Mouse (Mus musculus) heart, embryonic 15.5 days (tissue): ENCODE data around the gene Uqcc1. TPM values are rescaled to one million over a fixed set of nuclear protein-coding genes. Genes with fewer than 3 reads are reported as not detected.

Experiments
- ATAC-seq: fragments of 200-750 bp; cut with Nextera tagmentation; replicated peaks from 2 replicates; pipeline ENCODE4 v1.8.0; 2017; ENCODE audit warnings: low read depth, moderate TSS enrichment; ENCODE audit not compliant: insufficient number of reproducible peaks, insufficient read depth, low FRiP score
- H3K27ac ChIP-seq: fragments of 300-500 bp; sonication (generic); 2 replicates; pipeline ENCODE4 v1.5.1; 2015; ENCODE audit warnings: mild to moderate bottlenecking, inconsistent platforms
- H3K27me3 ChIP-seq: fragments of 300-500 bp; sonication (generic); 2 replicates; pipeline ENCODE4 v1.6.1; 2015; ENCODE audit warnings: inconsistent platforms
- H3K36me3 ChIP-seq: fragments of 300-500 bp; sonication (generic); 2 replicates; pipeline ENCODE4 v1.6.1; 2015; ENCODE audit warnings: mild to moderate bottlenecking, inconsistent platforms
- H3K4me1 ChIP-seq: fragments of 300-500 bp; sonication (generic); replicated peaks from 2 replicates; pipeline ENCODE4 v1.6.1; 2015; ENCODE audit warnings: inconsistent platforms
- H3K4me2 ChIP-seq: fragments of 300-500 bp; sonication (generic); 2 replicates; pipeline ENCODE4 v1.6.1; 2015; ENCODE audit warnings: inconsistent platforms, mild to moderate bottlenecking, moderate library complexity
- H3K4me3 ChIP-seq: fragments of 300-500 bp; sonication (generic); 2 replicates; pipeline ENCODE4 v1.5.1; 2015; ENCODE audit warnings: mild to moderate bottlenecking, inconsistent platforms
- H3K9ac ChIP-seq: fragments of 300-500 bp; sonication (generic); 2 replicates; pipeline ENCODE4 v1.6.1; 2015; ENCODE audit warnings: mild to moderate bottlenecking, inconsistent platforms
- H3K9me3 ChIP-seq: fragments of 300-500 bp; sonication (generic); replicated peaks from 2 replicates; pipeline ENCODE4 v1.6.1; 2016; ENCODE audit warnings: inconsistent platforms
- WGBS: fragments of 180-500 bp; shearing (Covaris S2); methylation state at CpG from one replicate; pipeline ENCODE4 v1.1.7; 2015; ENCODE audit warnings: mixed read lengths; 5-methylcytosine and 5-hydroxymethylcytosine counted together
- polyA plus RNA-seq: library from polyadenylated mRNA; unstranded; fragments of >200 nt; fragmentation: Nextera tagmentation; extraction: Ambion mirVana; gene quantifications from 2 replicates; pipeline ENCODE4 v1.2.1, GENCODE M21; 2015

The Uqcc1 gene
- polyA plus RNA-seq, result 114 and 134 TPM in 2 replicates

DNA sequence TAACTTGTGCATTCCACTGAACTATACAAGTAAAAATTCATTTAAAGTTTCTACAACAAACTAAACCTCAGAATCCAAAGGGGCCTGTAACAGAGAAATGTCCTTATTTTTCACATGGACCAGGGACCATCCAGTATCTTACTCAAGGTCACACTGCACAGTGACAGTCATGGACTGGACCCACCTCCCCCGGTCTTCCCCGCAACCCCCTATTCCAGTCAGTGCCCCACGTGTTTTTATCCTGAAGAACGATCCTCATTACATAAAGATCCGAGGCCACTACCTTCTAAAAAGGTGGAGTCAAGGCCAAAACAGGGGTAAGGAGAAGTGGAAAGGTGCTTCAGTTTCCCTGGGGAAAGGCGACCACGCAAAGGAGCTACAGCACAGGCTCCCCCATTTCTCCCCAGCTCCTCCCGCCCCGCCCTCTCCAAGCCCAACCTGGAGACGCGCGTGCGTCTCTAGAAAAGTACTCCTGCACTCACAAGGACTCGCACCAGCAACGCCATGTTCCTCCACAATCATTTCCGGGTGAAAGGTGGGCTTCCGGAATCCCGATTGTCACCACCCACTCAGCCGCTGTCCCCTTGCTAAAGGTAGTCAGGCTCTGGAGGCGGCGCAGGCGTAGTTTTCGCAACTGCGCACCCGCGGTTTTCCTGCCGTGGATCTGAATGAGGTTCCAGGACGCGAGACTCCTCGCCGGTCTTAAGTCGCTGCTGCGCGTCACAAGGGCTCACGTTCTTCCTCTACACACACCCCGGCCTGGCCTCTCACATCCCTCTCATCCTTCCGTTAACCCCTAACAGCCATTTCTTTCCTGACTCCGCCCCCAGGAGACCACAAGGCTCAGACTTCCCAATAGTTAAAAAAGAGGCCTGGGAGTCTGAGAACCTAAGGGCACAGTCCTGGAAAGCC, at the start of gene Uqcc1:
Gene Uqcc1 (minus strand): TSS at position 780 of the 912 bp plus-strand sequence.
- H3K9ac ChIP-seq, result peak within 1 kb of the TSS; percentile 51
- no peaks in the 10 kb centered on the region for H3K9me3 ChIP-seq
- H3K4me1 ChIP-seq, result peaks cover 16% of the 10 kb centered on the region
- peak; percentile 90 for ATAC-seq
- H3K27ac ChIP-seq, result peak within 1 kb of the TSS; percentile 84
- H3K4me3 ChIP-seq, result peak within 1 kb of the TSS; percentile 62
- under 1% methylated on average over 38 of the region's 38 CpGs for WGBS
- no peaks in the 10 kb centered on the region for H3K27me3 ChIP-seq
- H3K4me2 ChIP-seq, result peak within 1 kb of the TSS; percentile 67
- no peaks in the 10 kb centered on the region for H3K36me3 ChIP-seq

DNA sequence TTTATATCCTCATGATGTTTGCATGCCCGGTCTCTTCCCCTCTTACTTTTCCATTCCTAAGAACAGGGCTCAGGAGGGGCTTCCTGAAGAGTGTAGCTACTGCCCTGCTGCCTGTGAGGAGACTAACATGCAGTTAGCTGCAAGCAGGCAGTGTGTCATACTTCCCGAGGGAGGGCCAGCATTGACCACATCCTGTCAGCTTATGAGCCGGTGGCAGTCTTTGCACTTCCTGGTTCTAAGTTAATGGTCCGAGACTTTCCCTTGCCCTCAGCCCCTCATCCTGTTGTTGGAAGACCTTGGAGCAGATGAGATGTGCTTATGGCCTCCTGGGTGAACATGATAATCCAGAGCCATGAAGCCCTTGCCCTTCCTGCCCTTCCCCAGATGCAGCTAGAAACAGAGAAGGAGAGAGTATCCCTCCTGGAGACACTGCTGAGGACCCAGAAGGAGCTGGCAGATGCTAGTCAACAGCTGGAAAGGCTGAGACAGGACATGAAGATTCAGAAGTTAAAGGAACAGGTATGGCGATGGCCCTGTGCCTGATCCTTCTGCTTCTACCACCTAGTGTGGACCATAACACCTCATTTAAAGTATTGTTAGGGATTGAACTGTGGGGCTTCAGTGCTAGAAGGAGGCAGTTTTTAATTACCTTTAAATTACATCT, 49.4 kb upstream of the Uqcc1 start:
- Histone ChIP-seq H3K4me2 (no peak overlapping the region; the same call in 1 of the 2 replicates), H3K9me3 (no peaks in the 10 kb centered on the region), H3K4me3 (no peak overlapping the region), H3K9ac (no peak overlapping the region), H3K4me1 (no peaks in the 10 kb centered on the region), H3K27me3 (no peaks in the 10 kb centered on the region), H3K27ac (peak overlapping the region; percentile 31), H3K36me3 (peaks cover 69% of the 10 kb centered on the region)
- 0 out of 2 replicates have a peak, but pooled peaks have one; percentile 35 for ATAC-seq
- 66% methylated on average over 5 of the region's 5 CpGs for WGBS

DNA sequence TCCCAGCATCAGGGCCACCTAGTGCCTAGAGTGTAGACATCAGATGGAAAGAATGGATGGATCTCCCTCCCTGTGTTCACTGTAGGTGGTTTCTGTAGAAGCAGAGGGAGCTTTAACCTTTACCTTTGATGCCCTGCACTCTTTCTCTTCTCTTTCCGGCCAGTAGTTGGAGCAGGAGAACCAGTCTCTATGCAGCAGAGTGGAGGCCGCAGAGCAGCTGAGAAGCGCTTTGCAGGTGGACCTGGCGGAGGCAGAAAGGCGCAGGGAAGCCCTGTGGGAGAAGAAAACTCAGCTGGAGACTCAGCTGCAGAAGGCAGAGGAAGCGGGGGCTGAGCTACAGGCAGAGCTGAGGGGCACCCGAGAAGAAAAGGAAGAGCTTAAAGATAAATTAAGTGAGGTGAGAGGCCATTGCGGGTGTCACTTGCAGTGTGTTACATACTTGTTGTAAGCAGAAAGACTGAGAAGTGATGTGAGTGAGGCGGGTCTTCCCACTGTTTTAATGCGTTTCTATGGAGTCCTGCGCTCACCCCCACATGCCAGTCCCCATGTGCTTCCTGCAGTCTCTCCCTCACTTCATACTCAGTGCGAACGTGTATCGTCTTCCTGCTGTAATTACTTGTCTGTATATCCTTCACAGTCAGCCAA, 44.1 kb upstream of the Uqcc1 start:
- 74% methylated on average over 14 of the region's 14 CpGs for WGBS
- Histone ChIP-seq H3K36me3 (peaks cover 75% of the 10 kb centered on the region), H3K9ac (no peak overlapping the region), H3K9me3 (no peaks in the 10 kb centered on the region), H3K27ac (no peak overlapping the region), H3K4me3 (no peak overlapping the region), H3K4me1 (no peaks in the 10 kb centered on the region), H3K27me3 (no peaks in the 10 kb centered on the region), H3K4me2 (no peak overlapping the region)
- ATAC-seq, result no peak

DNA sequence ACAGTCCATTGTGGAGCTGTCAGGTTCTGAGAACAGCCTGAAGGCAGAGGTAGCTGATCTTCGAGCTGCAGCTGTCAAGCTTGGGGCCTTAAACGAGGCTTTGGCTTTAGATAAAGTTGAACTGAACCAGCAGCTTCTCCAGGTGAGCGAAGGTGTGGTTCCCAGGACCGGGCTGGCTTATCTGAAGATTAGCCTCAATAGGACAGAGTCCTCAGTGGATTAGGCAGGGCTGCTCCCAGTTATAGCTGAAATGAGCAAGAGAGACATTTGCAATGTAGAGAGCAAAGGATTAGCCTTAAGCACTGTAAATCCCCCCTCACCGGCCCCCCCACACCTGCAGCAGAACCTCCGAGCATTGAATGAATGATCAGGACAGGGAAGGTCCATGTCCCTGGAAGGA, 43.2 kb upstream of the Uqcc1 start:
- no peak for ATAC-seq
- no peak overlapping the region for H3K27ac ChIP-seq
- peaks cover 78% of the 10 kb centered on the region for H3K36me3 ChIP-seq
- no peak overlapping the region for H3K9ac ChIP-seq
- H3K4me2 ChIP-seq, result no peak overlapping the region
- H3K27me3 ChIP-seq, result no peaks in the 10 kb centered on the region
- no peaks in the 10 kb centered on the region for H3K9me3 ChIP-seq
- 75% methylated on average over 6 of the region's 6 CpGs for WGBS
- no peak overlapping the region for H3K4me3 ChIP-seq
- H3K4me1 ChIP-seq, result no peaks in the 10 kb centered on the region

DNA sequence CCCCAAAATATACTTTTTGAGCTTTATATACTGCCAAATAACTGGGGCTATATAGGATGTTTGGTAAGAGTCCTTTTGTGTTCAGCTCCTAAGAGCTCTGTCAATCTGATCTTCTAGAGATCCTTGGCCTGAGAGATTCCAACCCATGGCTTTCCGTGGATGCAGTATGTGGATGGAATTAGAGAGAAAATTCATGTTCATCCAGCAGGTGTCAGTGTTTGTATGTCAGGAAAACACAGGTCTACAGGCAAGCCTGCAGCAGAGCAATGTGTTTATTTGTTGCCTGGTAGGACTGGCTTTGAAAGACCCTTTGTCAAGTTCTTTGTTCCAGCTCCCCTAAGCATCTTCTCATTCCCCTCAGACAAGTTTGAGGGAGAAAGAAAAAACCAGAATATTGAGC, 32.9 kb upstream of the Uqcc1 start:
- H3K36me3 ChIP-seq, result peaks cover 41% of the 10 kb centered on the region
- no peak for ATAC-seq
- no peaks in the 10 kb centered on the region for H3K9me3 ChIP-seq

DNA sequence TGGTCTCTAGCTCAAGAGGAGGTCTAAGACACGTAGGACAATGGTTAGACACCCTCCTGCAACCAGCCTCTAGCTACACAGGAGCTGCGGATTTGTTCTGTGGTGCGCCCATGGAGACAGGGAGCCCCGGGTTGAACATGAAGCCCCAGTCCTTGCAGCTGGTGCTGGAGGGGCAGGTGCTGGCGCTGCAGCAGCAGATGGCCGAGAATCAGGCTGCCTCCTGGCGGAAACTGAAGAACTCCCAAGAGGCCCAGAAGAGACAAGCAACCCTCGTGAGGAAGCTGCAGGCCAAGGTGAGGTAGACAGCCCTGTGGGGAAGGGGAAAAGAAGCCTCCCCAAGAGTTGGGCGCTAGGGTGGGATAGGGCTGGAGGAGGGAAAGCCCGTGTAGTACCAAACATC, 31.8 kb upstream of the Uqcc1 start:
- no peak for ATAC-seq
- WGBS, result 87% methylated on average over 10 of the region's 10 CpGs
- H3K27ac ChIP-seq, result no peak overlapping the region
- H3K27me3 ChIP-seq, result no peaks in the 10 kb centered on the region
- H3K4me1 ChIP-seq, result peaks cover 8% of the 10 kb centered on the region
- H3K9ac ChIP-seq, result no peak overlapping the region
- H3K9me3 ChIP-seq, result no peaks in the 10 kb centered on the region
- no peak overlapping the region for H3K4me3 ChIP-seq
- H3K36me3 ChIP-seq, result peaks cover 30% of the 10 kb centered on the region
- no peak overlapping the region for H3K4me2 ChIP-seq

More for the DNA sequence above, 32.9 kb upstream of the Uqcc1 start:
- no peak overlapping the region for H3K9ac ChIP-seq
- H3K4me3 ChIP-seq, result no peak overlapping the region
- H3K4me2 ChIP-seq, result no peak overlapping the region
- H3K27ac ChIP-seq, result no peak overlapping the region
- no peaks in the 10 kb centered on the region for H3K4me1 ChIP-seq
- WGBS, result 41% methylated on average over 1 of the region's 1 CpGs
- no peaks in the 10 kb centered on the region for H3K27me3 ChIP-seq

DNA sequence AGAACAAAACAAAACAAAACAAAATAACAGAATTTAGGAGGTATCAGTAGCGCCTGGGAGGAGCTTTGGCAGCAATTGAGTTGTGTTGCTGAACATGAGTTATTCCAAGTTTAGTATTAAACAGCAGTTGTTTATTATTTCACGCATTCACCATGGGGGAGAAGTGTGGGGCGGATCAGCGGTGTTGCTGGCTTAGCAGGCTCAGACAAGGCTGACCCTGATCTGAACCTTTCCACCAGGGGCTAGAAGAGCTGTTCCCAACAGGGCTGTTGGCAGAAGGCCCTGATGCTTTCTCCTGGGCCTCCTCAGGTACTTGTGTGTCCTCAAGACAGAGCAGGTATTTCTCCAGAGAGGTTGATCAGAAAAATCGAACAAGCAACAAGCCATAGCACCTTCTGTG, 29.9 kb upstream of the Uqcc1 start:
- Histone ChIP-seq H3K9ac (no peak overlapping the region), H3K9me3 (no peaks in the 10 kb centered on the region), H3K4me2 (no peak overlapping the region), H3K27me3 (no peaks in the 10 kb centered on the region), H3K4me1 (peaks cover 8% of the 10 kb centered on the region), H3K36me3 (peaks cover 16% of the 10 kb centered on the region; the same call in 1 of the 2 replicates), H3K27ac (no peak overlapping the region), H3K4me3 (no peak overlapping the region)
- WGBS, result 80% methylated on average over 5 of the region's 5 CpGs
- ATAC-seq, result no peak

DNA sequence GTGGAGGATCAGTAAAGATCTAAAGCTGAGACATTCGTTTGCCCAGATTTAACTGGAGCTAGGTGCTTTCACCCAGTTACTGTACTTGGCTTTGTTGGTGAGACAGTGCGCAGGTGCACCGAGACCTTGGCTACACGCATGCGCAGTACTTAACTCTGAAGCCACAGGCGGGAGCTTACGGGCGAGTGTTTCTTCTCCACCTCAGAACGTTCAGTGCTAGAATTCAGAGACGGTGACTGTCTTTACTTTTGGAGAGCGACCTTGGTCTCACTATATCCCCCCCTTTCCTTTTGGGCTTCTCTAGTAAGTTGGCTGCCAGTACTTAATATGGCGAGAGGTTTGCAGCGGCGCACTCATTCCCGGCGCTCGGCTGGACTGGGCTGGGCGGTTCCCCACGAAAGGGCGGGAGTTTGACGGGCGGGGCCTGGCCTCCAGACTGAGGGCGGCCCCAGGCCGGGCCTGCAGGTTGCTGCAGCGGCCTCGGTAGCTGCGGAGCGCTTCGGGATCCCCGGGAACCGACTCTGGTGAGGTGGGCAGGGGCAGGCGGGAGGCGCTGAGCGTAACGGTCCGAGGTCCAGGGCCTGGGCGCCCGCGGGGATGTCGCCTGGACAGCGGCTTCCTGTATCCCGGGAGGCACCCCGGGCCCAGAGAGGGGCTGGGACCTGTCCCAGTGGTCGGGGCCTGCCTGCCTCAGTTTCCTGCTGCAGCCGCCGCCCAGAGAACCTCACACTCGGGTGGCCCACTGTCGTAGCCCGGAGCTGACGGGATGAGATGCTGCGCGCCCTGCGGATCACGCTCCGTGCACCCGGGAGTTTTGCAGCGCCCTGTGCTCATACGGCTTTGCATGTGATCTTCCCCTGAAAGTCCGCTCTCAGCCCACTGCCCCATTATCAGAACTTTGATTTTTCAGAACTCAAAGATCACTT, 26.3 kb upstream of the Uqcc1 start, which contains the start of gene Cep250:
Gene Cep250 (plus strand): TSS at position 325 of the 926 bp plus-strand sequence.
- peak within 1 kb of the TSS; percentile 90 for H3K9ac ChIP-seq
- H3K4me1 ChIP-seq, result peaks cover 8% of the 10 kb centered on the region
- ATAC-seq, result peak; percentile 99
- WGBS, result 3% methylated on average over 57 of the region's 59 CpGs
- peak within 1 kb of the TSS; percentile 72 for H3K4me2 ChIP-seq
- H3K4me3 ChIP-seq, result peak within 1 kb of the TSS; percentile 81
- H3K27ac ChIP-seq, result peak within 1 kb of the TSS; percentile 89
- no peaks in the 10 kb centered on the region for H3K9me3 ChIP-seq
- H3K27me3 ChIP-seq, result no peaks in the 10 kb centered on the region
- H3K36me3 ChIP-seq, result no peaks in the 10 kb centered on the region; the same call in 1 of the 2 replicates

DNA sequence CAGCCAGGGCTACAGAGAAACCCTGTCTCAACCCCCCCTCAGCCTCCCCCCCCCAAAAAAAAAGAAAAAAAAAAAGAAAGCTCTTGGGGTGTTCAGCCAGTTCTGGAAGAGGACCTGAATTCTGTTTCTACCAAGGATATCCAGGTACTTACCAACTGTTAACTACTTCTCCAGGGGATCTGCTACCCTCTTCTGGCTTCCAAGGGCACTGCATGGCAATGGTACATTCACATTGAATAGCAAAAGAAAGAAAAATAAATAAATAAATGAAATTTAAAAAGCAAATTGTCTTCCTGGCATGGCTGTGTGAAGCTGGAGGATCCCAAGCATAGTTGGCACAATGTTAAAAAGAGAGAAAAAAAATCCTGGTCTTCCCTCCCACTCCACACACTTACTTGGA, 21.9 kb upstream of the Uqcc1 start:
- H3K27ac ChIP-seq, result no peak overlapping the region
- H3K9ac ChIP-seq, result no peak overlapping the region
- no peaks in the 10 kb centered on the region for H3K9me3 ChIP-seq
- peaks cover 5% of the 10 kb centered on the region; the same call in 1 of the 2 replicates for H3K4me1 ChIP-seq
- no peak for ATAC-seq
- H3K36me3 ChIP-seq, result no peaks in the 10 kb centered on the region
- H3K27me3 ChIP-seq, result no peaks in the 10 kb centered on the region
- H3K4me3 ChIP-seq, result no peak overlapping the region
- no peak overlapping the region for H3K4me2 ChIP-seq

DNA sequence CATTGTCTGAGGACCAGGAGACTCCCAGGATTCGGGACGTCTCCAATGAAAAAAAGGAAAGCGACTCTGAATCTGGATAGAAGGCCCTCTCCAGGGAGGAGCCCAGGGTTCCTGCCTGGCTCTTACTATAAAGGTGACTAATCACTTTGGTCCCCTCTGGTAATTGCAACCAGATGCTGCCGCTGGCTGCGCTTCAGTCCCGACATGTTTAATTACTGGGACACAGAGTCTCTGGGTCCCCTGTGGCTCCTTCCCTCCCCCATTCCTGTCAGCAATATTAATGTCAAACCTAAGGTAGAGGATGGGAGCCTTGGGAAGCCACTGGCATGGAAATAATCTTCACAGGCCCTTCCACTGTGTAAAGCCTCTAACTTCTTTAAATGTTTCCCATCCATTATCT, 19.3 kb upstream of the Uqcc1 start:
- Histone ChIP-seq H3K9me3 (no peaks in the 10 kb centered on the region), H3K36me3 (no peaks in the 10 kb centered on the region), H3K4me3 (no peak overlapping the region), H3K27ac (no peak overlapping the region), H3K27me3 (peaks cover 2% of the 10 kb centered on the region), H3K4me1 (peaks cover 16% of the 10 kb centered on the region; the same call in 1 of the 2 replicates), H3K4me2 (no peak overlapping the region), H3K9ac (no peak overlapping the region)
- ATAC-seq, result no peak
- WGBS, result 33% methylated on average over 6 of the region's 6 CpGs
